Mouse (Mus musculus): ENCODE measurements around the gene Wars.

Wars gene

GRCm38 (mm10) chr12:108893715-108894431 lies at the start of gene Wars:
Gene Wars (minus strand): TSS chr12:108894174.
- peak; percentile 93 for DNase-seq (ENCODE audit: low read depth, low spot score)

DNA sequence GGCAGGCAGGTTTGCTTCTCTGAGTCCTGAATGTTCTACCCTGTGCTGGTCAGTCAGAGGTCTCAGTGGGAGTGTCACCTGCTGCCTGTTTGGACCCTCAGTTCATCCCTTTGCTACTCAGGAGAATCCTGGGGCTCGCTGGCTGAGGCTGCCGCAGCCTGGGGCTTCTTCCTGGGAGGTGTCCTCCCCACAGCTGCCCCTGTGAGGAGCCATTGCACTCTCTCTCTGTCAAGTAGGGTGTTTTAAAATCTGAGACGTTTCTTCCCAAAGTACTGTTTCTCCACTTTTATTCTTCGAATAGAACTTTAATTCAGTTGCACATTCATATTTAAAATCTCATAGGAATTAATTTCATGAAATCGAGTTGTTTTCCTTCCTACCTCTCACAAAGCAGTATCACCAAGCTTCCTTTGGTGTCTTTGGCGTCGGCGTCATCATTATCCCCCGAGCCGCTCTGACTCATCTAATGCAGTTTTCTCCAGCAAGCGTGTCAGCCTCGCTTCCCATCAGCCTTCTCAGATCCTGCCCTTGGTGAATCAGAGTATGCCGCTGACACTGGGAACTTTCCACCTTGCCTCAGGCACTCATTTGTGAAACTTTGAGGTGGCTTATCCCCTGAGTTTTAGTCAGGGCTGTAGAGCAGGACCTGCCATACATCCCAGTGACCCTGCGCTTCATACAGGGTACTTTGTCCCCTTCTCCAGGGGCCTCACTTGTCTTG lies 48.4 kb upstream of the Wars start:
- DNase-seq (ENCODE audit: low read depth, low spot score) = no peak

GRCm38 (mm10) chr12:108941282-108941681 lies 47.3 kb upstream of the Wars start:
- DNase-seq (ENCODE audit: low read depth, low spot score) = no peak

GRCm38 (mm10) chr12:108940255-108940654 lies 46.3 kb upstream of the Wars start:
- DNase-seq (ENCODE audit: low read depth, low spot score) = no peak

- DNase-seq (ENCODE audit: low read depth, low spot score) = no peak
Measured at GRCm38 (mm10) chr12:108939317-108939716, 45.3 kb upstream of the Wars start.

GRCm38 (mm10) chr12:108938844-108939243 lies 44.9 kb upstream of the Wars start:
- no peak for DNase-seq (ENCODE audit: low read depth, low spot score)

- DNase-seq (ENCODE audit: low read depth, low spot score) = no peak
Measured at GRCm38 (mm10) chr12:108937506-108937905, 43.5 kb upstream of the Wars start.

GRCm38 (mm10) chr12:108936834-108937233 lies 42.9 kb upstream of the Wars start:
- no peak for DNase-seq (ENCODE audit: low read depth, low spot score)

- no peak for DNase-seq (ENCODE audit: low read depth, low spot score)
Measured at GRCm38 (mm10) chr12:108934231-108934630, 40.3 kb upstream of the Wars start.

DNA sequence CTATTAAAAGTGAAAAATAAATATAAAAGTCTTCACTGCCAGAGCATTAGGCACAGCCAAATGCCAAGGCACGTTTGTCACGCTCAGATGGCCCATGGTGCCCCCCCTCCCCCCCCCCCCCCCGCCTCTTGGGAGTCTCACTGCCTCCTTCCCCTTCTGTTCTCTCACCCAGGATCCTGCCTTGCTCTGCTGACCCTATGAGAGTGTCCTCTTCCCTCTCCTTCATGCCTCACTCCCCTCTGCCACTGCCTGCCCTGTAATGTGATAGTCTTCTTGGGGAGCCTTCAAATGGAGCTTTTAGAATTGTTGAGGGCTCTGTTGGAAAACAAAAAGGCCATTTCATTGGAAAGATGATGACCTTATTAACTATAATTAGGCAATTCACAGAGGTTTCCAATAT lies 38.1 kb upstream of the Wars start:
- DNase-seq (ENCODE audit: low read depth, low spot score) = no peak

DNA sequence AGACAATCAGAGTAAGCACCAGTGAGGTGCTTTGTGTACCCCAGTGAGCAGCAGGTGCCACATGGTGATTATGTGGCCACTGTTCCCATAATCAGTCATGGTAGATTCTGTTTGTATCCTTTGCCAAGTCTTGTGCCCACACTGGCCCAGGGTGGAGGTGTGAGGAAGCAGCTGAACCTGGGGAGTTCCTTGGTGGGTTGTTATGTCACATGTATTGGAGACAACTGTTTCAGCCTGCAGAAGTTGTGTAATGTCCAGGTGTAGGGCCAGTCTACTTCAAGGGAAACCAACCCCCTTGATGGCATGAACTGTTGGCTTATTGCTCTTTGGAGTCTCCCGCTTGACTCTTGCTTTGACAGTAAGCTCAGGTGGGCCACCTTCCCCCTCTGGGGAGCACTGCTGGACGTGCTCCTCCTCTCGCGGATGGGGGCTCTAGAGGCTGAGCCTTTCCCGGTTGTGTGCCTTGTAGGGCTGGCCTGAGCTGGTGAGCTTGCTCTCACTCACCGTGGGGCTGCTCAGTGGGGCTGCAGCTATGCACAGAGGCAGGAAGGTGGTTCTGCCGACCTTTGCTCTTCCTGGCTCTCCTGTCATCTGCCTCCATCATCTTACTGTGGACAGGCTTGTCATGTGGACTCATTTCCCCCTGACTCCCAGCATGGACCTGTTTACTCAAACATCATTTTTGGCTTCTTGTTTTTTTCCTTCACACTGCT lies 37.5 kb upstream of the Wars start:
- no peak for DNase-seq (ENCODE audit: low read depth, low spot score)

DNA sequence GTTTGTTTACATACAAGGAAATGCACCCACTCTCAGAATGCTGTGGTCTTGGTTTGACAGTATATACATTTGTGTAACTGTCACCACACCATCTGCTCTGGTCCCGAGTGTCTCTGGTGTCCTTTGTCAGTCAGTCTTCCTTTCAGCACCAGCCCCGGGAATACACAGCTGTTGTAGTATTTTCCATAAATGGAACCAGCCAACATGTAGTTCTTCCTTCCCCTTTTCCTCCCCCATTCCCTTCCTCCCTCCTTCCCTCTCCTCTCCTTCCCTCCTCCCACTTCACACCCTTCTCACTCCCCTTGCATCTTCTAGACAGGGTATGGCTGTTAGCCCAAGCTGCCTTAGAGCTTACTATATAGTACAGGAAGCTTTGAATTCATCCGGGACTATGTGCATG lies 35.5 kb upstream of the Wars start:
- DNase-seq (ENCODE audit: low read depth, low spot score) = no peak

- DNase-seq (ENCODE audit: low read depth, low spot score) = no peak
Measured at GRCm38 (mm10) chr12:108928249-108928648, 34.3 kb upstream of the Wars start.

- DNase-seq (ENCODE audit: low read depth, low spot score) = no peak
Measured at GRCm38 (mm10) chr12:108926606-108927111, 32.7 kb upstream of the Wars start.

- DNase-seq (ENCODE audit: low read depth, low spot score) = no peak
Measured at GRCm38 (mm10) chr12:108918753-108919152, 24.8 kb upstream of the Wars start.

DNA sequence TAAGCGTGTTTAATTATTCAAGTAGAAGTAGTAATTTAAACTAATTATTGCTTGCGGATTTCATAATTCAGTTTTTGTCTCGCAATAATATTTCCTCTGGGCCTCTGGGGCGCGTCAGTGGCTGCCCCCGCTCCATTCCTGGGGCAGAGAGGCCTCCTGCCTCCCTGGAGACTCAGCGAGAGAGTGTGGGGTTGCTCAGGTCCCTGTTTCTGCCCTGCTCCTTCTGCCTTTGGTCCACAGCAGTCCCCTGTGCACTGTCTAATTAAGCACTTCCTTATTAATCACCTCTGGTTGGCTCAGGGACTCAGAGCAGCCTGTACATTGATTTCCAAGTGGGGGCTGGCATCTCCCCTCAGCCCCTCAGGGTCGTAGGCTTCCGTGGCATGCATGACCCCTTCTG lies 23.5 kb upstream of the Wars start:
- DNase-seq (ENCODE audit: low read depth, low spot score) = no peak

- no peak for DNase-seq (ENCODE audit: low read depth, low spot score)
Measured at GRCm38 (mm10) chr12:108916447-108917042, 22.6 kb upstream of the Wars start.

- DNase-seq (ENCODE audit: low read depth, low spot score) = no peak
Measured at GRCm38 (mm10) chr12:108915893-108916292, 21.9 kb upstream of the Wars start.

DNA sequence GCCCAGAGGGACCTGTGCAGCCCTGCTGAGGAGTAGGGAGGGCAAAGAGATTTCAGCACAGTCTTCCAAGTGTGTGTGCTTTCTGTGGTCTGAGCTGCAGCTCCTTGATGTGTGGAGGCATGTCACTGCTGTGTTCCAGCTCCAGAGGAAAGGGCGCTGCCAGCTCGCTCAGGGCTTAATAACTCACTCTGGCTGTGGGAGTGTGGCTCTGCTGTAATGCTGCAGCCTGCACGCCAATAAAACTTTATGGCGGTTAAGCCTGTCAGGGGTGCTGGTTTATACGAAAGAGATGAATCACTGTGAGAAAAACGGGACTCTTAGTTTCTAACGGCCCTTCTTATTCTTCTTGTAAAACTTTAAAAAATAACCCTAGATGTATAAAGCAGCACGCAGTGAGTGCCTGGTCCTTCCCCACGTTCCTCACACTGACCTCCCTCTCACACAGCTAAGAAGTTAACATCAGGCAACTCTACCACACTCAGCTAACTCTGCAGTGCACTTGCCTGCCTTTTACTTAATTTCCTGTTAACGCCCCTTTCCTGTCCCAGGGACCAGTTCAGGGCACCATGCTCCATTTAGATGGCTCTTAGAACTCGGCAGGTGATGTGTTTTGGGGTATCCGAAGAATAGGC lies 20.9 kb upstream of the Wars start:
- no peak for DNase-seq (ENCODE audit: low read depth, low spot score)

DNA sequence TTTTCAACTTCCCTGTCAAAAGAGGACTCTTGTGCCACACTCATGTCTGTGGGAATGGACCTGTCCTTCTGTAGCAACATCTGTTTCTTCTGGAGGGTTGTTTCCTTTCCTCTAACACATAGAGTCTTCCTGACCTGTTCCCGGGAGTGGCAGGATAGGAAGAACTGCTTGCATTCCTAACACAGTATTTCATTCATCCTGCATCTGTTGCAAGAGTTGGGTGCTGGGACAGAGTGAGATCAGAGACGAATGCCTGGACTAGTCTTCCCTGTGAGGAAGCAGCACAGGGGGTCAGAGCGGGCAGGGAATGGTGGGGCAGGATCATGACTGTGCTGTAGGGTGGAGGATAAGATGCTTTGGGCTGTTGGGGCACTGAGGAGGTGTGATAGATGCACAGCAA lies 20.2 kb upstream of the Wars start:
- no peak for DNase-seq (ENCODE audit: low read depth, low spot score)

DNA sequence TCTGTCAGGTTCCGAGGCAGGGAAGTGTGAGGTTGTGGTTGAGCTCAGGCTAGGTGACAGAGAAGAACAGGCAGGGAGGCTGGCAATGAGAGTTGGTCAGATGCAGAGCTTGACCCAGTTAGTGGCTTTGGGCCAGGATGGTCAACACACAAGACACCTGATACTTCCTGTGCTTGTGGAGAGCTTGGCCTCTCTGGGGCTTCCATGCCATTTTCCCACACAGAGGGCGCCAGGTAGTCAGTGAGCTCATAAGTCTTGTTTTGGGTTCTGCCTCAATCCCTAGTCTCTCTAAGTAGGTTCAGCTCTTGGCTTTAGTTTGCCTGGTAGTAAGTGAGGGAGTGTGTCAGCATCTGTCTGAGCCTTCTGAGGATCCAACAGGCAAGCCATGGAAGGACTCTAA lies 18.5 kb upstream of the Wars start:
- no peak for DNase-seq (ENCODE audit: low read depth, low spot score)
